Mouse (Mus musculus) right cerebral cortex, adult 2 months (tissue): ENCODE data around the gene Prelp.

Source experiments
- DNase-seq, 2 experiments: peaks; one replicate each; pipeline ENCODE4 v3.0.0; 2021 to 2022; ENCODE audit warnings: low spot score in 2 of 2

Prelp gene

DNA sequence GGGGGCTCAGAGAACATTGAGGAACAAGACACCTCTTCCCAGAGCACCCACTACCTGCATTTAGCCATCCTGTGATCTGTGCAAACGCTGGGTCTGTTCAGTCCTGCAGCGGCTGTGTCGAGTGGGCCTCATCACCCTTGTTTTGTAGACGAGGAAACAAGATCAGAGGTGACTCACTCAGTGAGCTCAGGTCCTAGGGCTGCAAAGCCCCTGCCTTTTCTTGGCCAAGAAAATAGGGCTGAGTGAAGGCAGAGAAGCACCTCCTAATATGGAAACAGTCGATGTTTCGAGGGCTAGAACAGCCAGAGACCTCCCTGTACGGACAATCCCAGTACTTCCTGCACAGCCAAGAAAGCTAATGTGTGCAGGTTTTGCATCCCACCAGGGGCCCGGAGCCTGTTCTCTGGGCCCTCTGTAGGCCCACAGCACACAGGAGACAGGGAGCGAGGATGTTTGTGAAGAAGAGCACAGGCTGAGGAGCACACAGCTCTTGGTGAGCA is 22.1 kb downstream of the Prelp start:
- no peak for DNase-seq

GRCm38 (mm10) chr1:133897293-133897692 is 23.9 kb downstream of the Prelp start:
- peak in 1 of 2 experiments; percentile 49 for DNase-seq

- DNase-seq, result no peak
These were observed 29.7 kb downstream of the Prelp start for GRCm38 (mm10) chr1:133891489-133891888.

GRCm38 (mm10) chr1:133889949-133890598 is 31.1 kb downstream of the Prelp start:
- DNase-seq, result no peak

GRCm38 (mm10) chr1:133887538-133888250 is 33.5 kb downstream of the Prelp start:
- DNase-seq, result no peak

DNA sequence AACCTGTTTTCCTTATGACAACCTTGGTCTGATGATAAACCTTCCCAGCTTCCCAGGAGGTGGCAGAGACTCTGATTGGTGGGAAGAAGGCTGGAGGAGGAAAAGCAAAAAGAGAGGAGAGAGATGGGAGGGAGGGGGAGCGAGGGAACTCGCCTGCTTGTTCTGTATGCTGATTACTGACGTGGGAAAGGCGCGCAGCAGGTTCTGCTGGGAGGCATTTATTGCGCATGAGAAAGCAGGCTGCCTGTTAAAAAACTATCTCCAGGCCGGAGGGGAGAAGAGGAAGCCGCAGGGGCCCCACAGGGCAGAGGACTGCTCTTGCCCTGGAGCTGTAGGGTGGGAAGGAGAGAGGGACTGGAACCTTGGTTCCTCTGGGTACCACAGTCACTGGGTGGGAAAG is 34.2 kb downstream of the Prelp start:
- peak; percentile 73 to 80 for DNase-seq

- DNase-seq, result peak in 1 of 2 experiments; percentile 39
These were observed 34.8 kb downstream of the Prelp start for GRCm38 (mm10) chr1:133886431-133886830.

- DNase-seq, result no peak
These were observed 35.4 kb downstream of the Prelp start for GRCm38 (mm10) chr1:133885811-133886210.

GRCm38 (mm10) chr1:133884746-133885145 is 36.5 kb downstream of the Prelp start:
- no peak for DNase-seq

- DNase-seq, result peak; percentile 60 to 63
These were observed 37.1 kb downstream of the Prelp start for GRCm38 (mm10) chr1:133884090-133884489.

- no peak for DNase-seq
These were observed 38.7 kb downstream of the Prelp start for GRCm38 (mm10) chr1:133882283-133883217.

- DNase-seq, result no peak
These were observed 39.4 kb downstream of the Prelp start for GRCm38 (mm10) chr1:133881813-133882212.

GRCm38 (mm10) chr1:133878825-133879423 is 42.3 kb downstream of the Prelp start:
- DNase-seq, result no peak

DNA sequence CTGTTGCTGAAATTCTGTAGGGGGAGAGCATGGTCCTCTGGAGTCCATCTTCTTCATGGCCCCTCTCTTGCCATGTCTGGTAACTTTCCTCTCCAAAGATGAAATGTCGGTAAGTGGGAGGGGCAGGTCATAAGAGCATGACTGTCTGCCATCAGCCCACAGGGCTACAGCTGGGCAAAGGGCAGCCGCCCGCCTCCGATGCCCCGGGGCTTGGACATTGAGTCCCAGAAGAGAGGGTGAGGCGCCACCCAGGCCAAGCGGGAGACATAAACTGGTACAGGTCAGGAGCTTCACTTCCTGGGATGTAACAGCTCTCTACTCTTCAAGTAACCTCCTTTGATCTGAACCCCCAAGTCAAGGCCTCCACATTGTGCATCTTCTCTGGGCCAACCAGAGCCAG is 44.3 kb downstream of the Prelp start:
- no peak for DNase-seq

GRCm38 (mm10) chr1:133873086-133873813 is 48.0 kb downstream of the Prelp start:
- no peak for DNase-seq

- DNase-seq, result no peak
These were observed 50.0 kb downstream of the Prelp start for GRCm38 (mm10) chr1:133871241-133871640.

DNA sequence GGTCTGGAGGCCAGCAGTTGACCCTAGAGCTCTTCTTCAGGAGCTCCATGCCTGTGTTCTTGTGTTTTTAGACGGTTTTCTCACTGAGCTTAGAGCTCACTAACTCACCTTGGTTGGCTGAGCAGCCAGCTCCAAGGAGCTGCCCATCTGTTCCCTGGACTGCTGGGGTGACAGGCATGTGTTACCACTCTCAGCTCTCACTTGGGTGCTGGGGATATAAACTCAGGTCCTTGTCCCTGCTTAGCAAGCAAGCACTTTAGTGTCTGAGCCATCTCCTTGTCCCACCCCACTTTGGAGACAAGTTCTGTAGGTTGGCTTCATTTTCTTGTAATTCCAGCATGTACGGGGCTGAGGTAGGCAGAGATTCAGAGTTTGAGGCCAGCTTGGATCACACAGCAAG is 52.0 kb downstream of the Prelp start:
- no peak for DNase-seq

DNA sequence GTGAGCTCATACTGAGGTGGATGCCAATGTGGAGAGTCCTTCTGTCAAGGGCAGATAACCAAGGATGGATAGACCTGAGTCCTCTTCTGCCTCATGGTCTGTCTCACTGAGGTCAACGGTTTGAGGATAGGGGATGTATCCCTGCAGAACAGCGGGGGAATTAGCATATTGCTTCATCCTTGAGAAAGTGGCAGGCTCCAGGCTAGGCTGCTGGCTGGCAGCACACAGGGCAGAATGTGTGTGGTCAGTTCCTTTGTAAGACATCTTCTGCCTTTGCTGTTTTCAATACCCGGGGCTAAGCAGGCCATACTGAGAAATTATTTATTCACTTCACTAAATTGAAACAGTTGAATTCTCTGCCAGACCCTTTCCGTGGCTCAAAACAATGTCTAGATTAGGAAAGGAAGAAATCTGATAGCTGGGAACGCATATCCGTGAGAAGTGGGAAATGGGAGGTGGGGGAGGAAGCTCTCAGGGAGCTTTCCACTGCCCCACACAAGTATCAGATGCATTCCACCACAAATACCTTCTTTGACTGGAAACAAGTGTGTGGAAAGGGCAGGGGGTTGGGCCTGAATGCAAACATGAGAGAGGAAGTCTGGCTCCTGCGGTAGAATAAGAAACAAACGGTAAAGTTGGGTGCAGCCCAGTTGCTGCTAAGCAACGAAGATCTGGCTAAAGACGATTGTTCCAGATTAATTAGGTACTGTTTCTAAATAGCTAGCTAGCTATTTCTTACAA is 57.8 kb downstream of the Prelp start:
- peak; percentile 38 to 61 for DNase-seq

DNA sequence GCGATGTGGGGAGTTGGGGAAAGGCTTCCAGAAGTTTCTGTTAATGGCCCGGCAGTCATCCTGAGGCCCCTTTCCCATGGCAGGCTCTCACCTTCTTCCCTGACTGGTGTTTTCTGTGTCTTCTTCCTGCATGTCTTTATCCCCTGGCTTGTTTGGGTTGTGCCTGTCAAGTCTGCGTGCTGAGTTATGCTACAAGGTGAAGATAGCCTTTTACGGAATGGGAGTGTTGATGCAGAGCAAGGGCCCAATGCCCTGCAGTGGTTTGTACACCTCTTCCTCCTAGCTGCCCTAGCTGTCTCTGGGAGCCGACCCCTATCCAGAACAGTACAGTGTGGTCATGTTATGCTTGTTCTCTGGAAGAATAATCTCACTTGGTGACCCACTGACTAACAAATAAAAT is 60.2 kb downstream of the Prelp start:
- DNase-seq, result no peak
